Mouse (Mus musculus): ENCODE measurements around the gene Vmn1r230. TPM values are rescaled to one million over a fixed set of nuclear protein-coding genes. Genes with fewer than 3 reads are reported as not detected.

The Vmn1r230 gene
- not detected for total RNA-seq (2021)
- long read RNA-seq, experiment 1: 0 reads
- long read RNA-seq, experiment 2: 0 reads

DNA sequence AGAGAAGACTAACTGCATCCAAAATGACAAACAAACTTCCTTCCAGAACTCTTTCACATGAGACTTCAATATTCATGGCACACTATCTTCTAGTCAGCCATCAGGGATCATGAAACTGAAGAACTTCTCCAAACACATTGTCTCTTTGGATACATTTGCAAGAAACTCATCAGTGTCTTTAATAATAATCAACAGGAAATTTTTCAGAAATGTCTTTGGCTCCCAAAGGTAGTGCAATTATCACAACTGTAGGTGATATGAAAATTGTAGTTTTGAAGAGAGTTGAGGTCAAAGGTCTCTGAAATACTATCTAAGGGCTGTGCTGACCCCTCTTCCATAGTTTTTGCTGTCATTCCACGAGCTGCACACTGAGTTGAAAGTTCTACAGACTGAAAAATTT, at the start of gene Vmn1r230:
TSS of gene Vmn1r230 (plus strand) at position 301 of the 400 bp plus-strand sequence.
- no peak for DNase-seq

DNA sequence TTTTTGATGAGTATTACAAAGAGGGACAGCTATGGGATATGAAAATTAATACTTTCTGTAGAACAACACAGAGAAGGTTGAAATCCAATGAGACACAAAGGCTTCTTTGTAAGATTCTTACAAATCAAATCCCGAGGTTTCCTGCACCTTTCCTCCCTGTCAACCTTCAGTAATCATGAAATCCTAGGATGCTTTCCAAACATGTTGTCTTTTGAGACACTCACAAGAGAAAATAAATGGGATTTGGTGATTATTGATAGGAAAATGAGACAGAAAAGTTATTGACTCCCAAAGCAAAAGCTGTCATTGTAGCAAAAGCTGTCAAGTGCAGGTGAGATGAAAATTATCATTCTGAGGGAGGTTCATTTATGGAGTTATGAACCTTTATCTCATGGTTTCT, 29.0 kb upstream of the Vmn1r230 start, which contains the start of gene Vmn1r229:
TSS of gene Vmn1r229 (plus strand) at position 301 of the 400 bp plus-strand sequence.
- DNase-seq: no peak

Other genes with a start within 250 kb of the Vmn1r230 start
- not detected for gene Vmn2r110, start 244.0 kb upstream of the Vmn1r230 start, total RNA-seq (2021)
- not detected for gene Fpr-rs3, start 215.6 kb upstream of the Vmn1r230 start, total RNA-seq (2021)
- gene Vmn1r226, start 157.6 kb upstream of the Vmn1r230 start, total RNA-seq (2021): not detected
- not detected for gene Vmn1r227, start 110.6 kb upstream of the Vmn1r230 start, total RNA-seq (2021)
- not detected for gene Vmn1r228, start 54.3 kb upstream of the Vmn1r230 start, total RNA-seq (2021)
- gene Vmn1r229, start 28.9 kb upstream of the Vmn1r230 start, total RNA-seq (2021): not detected
- not detected for gene Vmn1r231, start 64.6 kb downstream of the Vmn1r230 start, total RNA-seq (2021)
- not detected for gene Vmn1r232, start 79.3 kb downstream of the Vmn1r230 start, total RNA-seq (2021)
- gene Ppp2r1a, start 104.9 kb downstream of the Vmn1r230 start, total RNA-seq (2021): 100 to 1,000 TPM in 1 of 2 experiments, 10 to 100 TPM in 1; 83.7 to 103 TPM
- not detected for gene Vmn1r233, start 156.0 kb downstream of the Vmn1r230 start, total RNA-seq (2021)
- 1 to 10 TPM; 6.4 to 7.3 TPM for gene Zfp160, start 168.5 kb downstream of the Vmn1r230 start, total RNA-seq (2021)

Measured in gastrocnemius, postnatal 25 days (tissue).